Mouse (Mus musculus): ENCODE results near the gene Faap100.

DNA sequence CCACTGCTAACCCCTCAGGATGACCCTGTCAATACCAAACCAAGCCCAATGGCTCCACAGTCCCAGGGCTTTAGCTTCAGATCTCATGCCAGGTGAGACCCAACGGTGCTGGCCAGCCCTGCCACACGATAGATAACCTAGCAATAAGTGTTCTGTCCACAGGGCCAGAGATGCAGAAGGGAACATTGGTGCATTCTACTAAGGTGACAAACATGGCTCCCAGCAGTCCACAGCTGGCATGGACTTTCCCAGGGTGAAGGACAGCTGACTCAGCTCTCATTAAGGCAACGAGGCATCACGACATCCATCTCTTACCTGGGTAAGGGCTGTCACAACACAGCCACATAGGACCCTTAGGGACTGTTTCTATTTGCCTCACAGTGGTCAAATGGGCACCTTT is 2.6 kb upstream of the Faap100 start:
- TF ChIP-seq POLR2A (IDR thresholded peaks at IDR 0.05; ENCODE audit: low read depth, low read length) (no peak), CTCF (conservative IDR thresholded peaks at IDR 0.05; ENCODE audit: insufficient read depth, insufficient read length, low read depth, low read length) (no peak)
